Mouse (Mus musculus): ENCODE data around the gene Phf1.

DNA sequence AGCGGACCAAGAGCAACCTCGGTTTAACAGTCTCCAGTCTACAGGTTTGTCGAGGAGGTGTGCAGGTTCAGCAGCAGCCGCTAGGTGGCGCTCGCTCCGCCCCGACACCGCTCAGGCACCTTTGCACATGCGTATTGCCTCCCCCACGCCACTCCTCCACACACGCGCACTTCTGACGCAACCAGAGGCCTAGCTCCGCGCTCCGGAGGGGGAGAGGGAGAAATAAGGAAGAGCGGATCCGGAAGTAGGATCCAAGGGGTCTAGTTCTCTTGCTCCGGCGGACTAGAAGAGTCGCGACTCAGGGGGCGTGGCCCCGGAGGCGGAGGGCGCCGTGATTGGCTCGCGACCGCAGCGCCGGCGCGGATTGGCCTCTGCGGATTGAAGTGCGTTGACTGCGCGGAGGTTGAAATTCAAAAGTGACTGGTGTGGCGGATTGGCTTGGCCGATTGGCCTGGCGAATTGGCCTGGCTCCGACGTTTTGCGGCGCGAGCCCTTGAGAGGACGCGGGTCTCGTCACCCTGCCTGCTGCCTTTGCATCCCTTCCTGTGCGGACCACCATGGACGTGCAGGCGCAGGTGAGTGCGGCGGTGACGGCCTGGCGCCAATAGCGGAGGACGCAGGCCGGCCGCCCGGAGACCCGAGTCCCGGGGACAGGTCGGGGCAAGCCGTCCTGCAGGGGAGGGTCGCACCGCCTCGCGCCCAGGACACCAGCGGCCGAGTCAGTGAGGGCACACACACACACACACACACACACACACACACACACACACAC lies 16.0 kb upstream of the Phf1 start, which contains the start of gene Kifc5b:
- TF ChIP-seq GATA1 (IDR thresholded peaks at IDR 0.05; ENCODE audit: low read length) (no peak), TAL1 (IDR thresholded peaks at IDR 0.05; ENCODE audit: low read length) (no peak)
